Mouse (Mus musculus) lung, adult 2 months (tissue): ENCODE results near the gene Gpr176.

Experiments used
- CTCF ChIP-seq: fragments of 200-500 bp; IDR thresholded peaks from 2 replicates; pipeline ENCODE4 v1.5.1; 2011; ENCODE audit warnings: mild to moderate bottlenecking, low read length, control low read depth; ENCODE audit not compliant: insufficient read depth
- POLR2A ChIP-seq: fragments of 200-500 bp; IDR thresholded peaks from 2 replicates; pipeline ENCODE4 v1.6.1; 2011; ENCODE audit warnings: low read depth, mild to moderate bottlenecking, control low read depth, low read length, borderline replicate concordance; ENCODE audit errors: extremely low read depth

DNA sequence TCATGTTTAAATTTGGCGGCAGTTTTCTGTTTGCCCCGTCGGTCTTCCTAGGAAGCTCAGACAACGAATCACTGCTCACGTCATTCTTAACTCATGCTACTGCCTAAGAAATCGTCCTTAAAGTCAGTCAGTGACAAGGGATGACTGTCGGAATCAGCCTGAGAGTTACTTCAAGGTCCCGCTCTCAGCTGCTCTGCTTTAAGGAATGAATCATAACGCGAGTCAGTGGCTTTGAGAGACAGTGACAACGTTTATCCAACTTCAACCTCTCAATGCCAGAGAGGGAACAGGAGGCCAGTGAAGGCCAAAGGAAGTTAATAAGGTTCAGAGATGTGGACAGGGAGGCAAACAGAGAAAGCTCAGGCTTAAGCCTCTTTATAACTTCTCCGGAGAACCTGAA is 124.3 kb downstream of the Gpr176 start:
- TF ChIP-seq CTCF: no peak
- TF ChIP-seq POLR2A: no peak
